Mouse (Mus musculus) heart, postnatal 0 days (tissue): ENCODE results near the gene Itgb5. TPM values are rescaled to one million over a fixed set of nuclear protein-coding genes. Genes with fewer than 3 reads are reported as not detected.

Experiments
- ATAC-seq: fragments of 200-750 bp; cut with Nextera tagmentation; 2 replicates; pipeline ENCODE4 v1.8.0; 2017; ENCODE audit warnings: low read depth, moderate number of reproducible peaks, moderate library complexity; ENCODE audit not compliant: insufficient read depth
- DNase-seq: peaks from one replicate; pipeline ENCODE4 v3.0.0-alpha.2; 2016; ENCODE audit warnings: low spot score
- H3K27ac ChIP-seq: fragments of 300-500 bp; sonication (generic); 2 replicates; pipeline ENCODE4 v1.5.1; 2014; ENCODE audit warnings: low read depth, mild to moderate bottlenecking
- H3K27me3 ChIP-seq: fragments of 300-500 bp; sonication (generic); 2 replicates; pipeline ENCODE4 v1.6.1; 2014; ENCODE audit warnings: low read length, mixed read lengths; ENCODE audit not compliant: control insufficient read depth, insufficient read depth
- H3K36me3 ChIP-seq: fragments of 300-500 bp; sonication (generic); replicated peaks from 2 replicates; pipeline ENCODE4 v1.6.1; 2014; ENCODE audit warnings: low read length, mixed read lengths; ENCODE audit not compliant: control insufficient read depth, insufficient read depth
- H3K4me1 ChIP-seq: fragments of 300-500 bp; sonication (generic); 2 replicates; pipeline ENCODE4 v1.6.1; 2014; ENCODE audit warnings: antibody characterized with exemption; ENCODE audit not compliant: control insufficient read depth, insufficient read depth
- H3K4me2 ChIP-seq: fragments of 300-500 bp; sonication (generic); 2 replicates; pipeline ENCODE4 v1.6.1; 2014; ENCODE audit warnings: low read depth, mild to moderate bottlenecking, low read length, moderate library complexity
- H3K4me3 ChIP-seq: fragments of 300-500 bp; sonication (generic); 2 replicates; pipeline ENCODE4 v1.5.1; 2014; ENCODE audit warnings: low read depth, low read length
- H3K9ac ChIP-seq: fragments of 300-500 bp; sonication (generic); replicated peaks from 2 replicates; pipeline ENCODE4 v1.6.1; 2014; ENCODE audit warnings: low read depth, low read length, mixed read lengths
- H3K9me3 ChIP-seq: fragments of 300-500 bp; sonication (generic); replicated peaks from 2 replicates; pipeline ENCODE4 v1.6.1; 2016; ENCODE audit warnings: low read length; ENCODE audit not compliant: control insufficient read depth
- CTCF ChIP-seq: IDR thresholded peaks from 2 replicates; pipeline ENCODE4 v1.5.1; 2016; ENCODE audit warnings: antibody characterized with exemption, control low read depth, low read depth
- EP300 ChIP-seq: IDR thresholded peaks from 2 replicates; pipeline ENCODE4 v1.6.1; 2016; ENCODE audit warnings: antibody characterized with exemption, low read depth
- WGBS: fragments of 180-500 bp; shearing (Covaris S2); extraction: QIAGEN DNeasy Blood & Tissue Kit; methylation state at CpG from one replicate; pipeline ENCODE4 v1.1.7; 2014; 5-methylcytosine and 5-hydroxymethylcytosine counted together
- polyA plus RNA-seq: library from polyadenylated mRNA; unstranded; fragments of >200 nt; fragmentation: Nextera tagmentation; extraction: Ambion mirVana; gene quantifications from 2 replicates; pipeline ENCODE4 v1.2.1, GENCODE M21; 2015
- total RNA-seq: library from RNA; depleted of rRNA; stranded (reverse); fragments of >200 nt; gene quantifications from 2 replicates; pipeline ENCODE4 v1.2.3, GENCODE M21; 2014; ENCODE audit warnings: low replicate concordance

The Itgb5 gene
- total and polyA plus RNA-seq, 2 experiments from 2014 or later, result 33.4 to 116 TPM

GRCm38 (mm10) chr16:33988358-33989012 lies 159.0 kb downstream of the Itgb5 start:
- Histone ChIP-seq H3K4me1 (no peaks in the 10 kb centered on the region), H3K9me3 (no peaks in the 10 kb centered on the region), H3K4me3 (no peak overlapping the region), H3K36me3 (no peaks in the 10 kb centered on the region), H3K27me3 (no peaks in the 10 kb centered on the region), H3K4me2 (no peak overlapping the region), H3K27ac (no peak overlapping the region), H3K9ac (no peak overlapping the region)
- TF ChIP-seq EP300 (no peak), CTCF (peak; percentile 82)
- ATAC-seq (no peak; the same call in 1 of the 2 replicates), DNase-seq (no peak)
- WGBS, result 58% methylated on average over 17 of the region's 17 CpGs

GRCm38 (mm10) chr16:33989106-33989505 lies 159.6 kb downstream of the Itgb5 start:
- TF ChIP-seq CTCF (no peak), EP300 (no peak)

GRCm38 (mm10) chr16:33990712-33991111 lies 161.2 kb downstream of the Itgb5 start:
- ATAC-seq (no peak), DNase-seq (no peak)
- Histone ChIP-seq H3K36me3 (no peaks in the 10 kb centered on the region), H3K4me1 (no peaks in the 10 kb centered on the region), H3K27me3 (no peaks in the 10 kb centered on the region), H3K4me2 (no peak overlapping the region), H3K27ac (no peak overlapping the region), H3K9me3 (no peaks in the 10 kb centered on the region), H3K9ac (no peak overlapping the region), H3K4me3 (no peak overlapping the region)
- TF ChIP-seq EP300 (no peak), CTCF (no peak)
- WGBS, result 70% methylated on average over 4 of the region's 4 CpGs

More at GRCm38 (mm10) chr16:33989106-33989505, 159.6 kb downstream of the Itgb5 start:
- Histone ChIP-seq H3K27me3 (no peaks in the 10 kb centered on the region), H3K4me3 (no peak overlapping the region), H3K4me2 (no peak overlapping the region), H3K4me1 (no peaks in the 10 kb centered on the region), H3K27ac (no peak overlapping the region), H3K9me3 (no peaks in the 10 kb centered on the region), H3K9ac (no peak overlapping the region), H3K36me3 (no peaks in the 10 kb centered on the region)
- ATAC-seq, result no peak
- WGBS, result 91% methylated on average over 1 of the region's 1 CpGs
- DNase-seq, result no peak

GRCm38 (mm10) chr16:33994321-33994720 lies 164.9 kb downstream of the Itgb5 start:
- H3K9me3 ChIP-seq, result no peaks in the 10 kb centered on the region
- no peaks in the 10 kb centered on the region for H3K36me3 ChIP-seq
- H3K4me2 ChIP-seq, result no peak overlapping the region
- 86% methylated on average over 6 of the region's 6 CpGs for WGBS
- H3K4me1 ChIP-seq, result no peaks in the 10 kb centered on the region
- H3K9ac ChIP-seq, result no peak overlapping the region
- ATAC-seq (no peak), DNase-seq (no peak)
- no peak for TF ChIP-seq CTCF
- TF ChIP-seq EP300, result no peak
- H3K4me3 ChIP-seq, result no peak overlapping the region
- H3K27me3 ChIP-seq, result no peaks in the 10 kb centered on the region
- H3K27ac ChIP-seq, result no peak overlapping the region

- Histone ChIP-seq H3K27me3 (no peaks in the 10 kb centered on the region), H3K9ac (no peak overlapping the region), H3K4me1 (no peaks in the 10 kb centered on the region), H3K9me3 (no peaks in the 10 kb centered on the region), H3K36me3 (no peaks in the 10 kb centered on the region), H3K27ac (no peak overlapping the region), H3K4me3 (no peak overlapping the region), H3K4me2 (no peak overlapping the region)
- DNase-seq (no peak), ATAC-seq (no peak)
- 66% methylated on average over 3 of the region's 3 CpGs for WGBS
- no peak for TF ChIP-seq EP300
- TF ChIP-seq CTCF, result no peak
Observed at GRCm38 (mm10) chr16:33995496-33995895, 166.0 kb downstream of the Itgb5 start.

GRCm38 (mm10) chr16:33996030-33996429 lies 166.6 kb downstream of the Itgb5 start:
- no peaks in the 10 kb centered on the region for H3K27me3 ChIP-seq
- H3K9ac ChIP-seq, result no peak overlapping the region
- H3K4me3 ChIP-seq, result no peak overlapping the region
- WGBS, result 3% methylated on average over 5 of the region's 5 CpGs
- H3K9me3 ChIP-seq, result no peaks in the 10 kb centered on the region
- H3K4me2 ChIP-seq, result no peak overlapping the region
- H3K4me1 ChIP-seq, result no peaks in the 10 kb centered on the region
- peak; percentile 36; the same call in 1 of the 2 replicates for ATAC-seq
- H3K36me3 ChIP-seq, result no peaks in the 10 kb centered on the region
- no peak overlapping the region for H3K27ac ChIP-seq
- DNase-seq, result peak; percentile 66
- TF ChIP-seq EP300 (no peak), CTCF (peak; percentile 87)
